Mouse (Mus musculus): ENCODE measurements around the gene Iqcd.

Iqcd gene

DNA sequence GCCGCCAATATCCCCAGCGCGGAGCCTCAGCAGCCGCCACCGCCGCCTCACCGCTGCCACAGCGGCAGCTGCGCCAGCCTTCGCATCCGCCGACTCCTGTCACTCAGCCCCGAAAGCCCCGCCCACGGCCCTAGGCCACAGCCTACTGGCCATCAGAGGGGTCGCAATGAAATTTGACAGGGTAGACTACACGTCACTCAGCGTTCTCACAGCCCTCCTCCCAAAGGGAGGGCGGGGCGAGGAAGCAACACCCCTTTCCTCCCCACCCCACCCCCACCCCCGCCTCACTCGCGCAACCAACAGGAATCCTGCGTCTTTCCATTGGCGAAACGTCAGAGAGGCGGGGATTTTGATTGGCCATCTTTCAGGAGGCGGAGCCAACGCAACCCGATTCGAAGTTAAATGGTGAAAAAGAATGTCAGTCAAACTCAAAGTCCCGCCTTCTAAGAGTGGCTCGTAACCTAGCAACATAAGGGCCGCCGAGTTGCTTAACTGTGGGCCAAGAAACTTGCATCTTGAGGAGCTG lies at the start of gene Iqcd, which contains the start of gene Tpcn1:
TSS of gene Iqcd (plus strand) at position 448 of the 526 bp plus-strand sequence.
TSS of gene Tpcn1 (minus strand) at position 105 of the 526 bp plus-strand sequence.
- DNase-seq (ENCODE audit: low spot score in 2 of 2), result peak; percentile 98 to 99

GRCm38 (mm10) chr5:120548236-120548850 lies 40.5 kb upstream of the Iqcd start:
- DNase-seq (ENCODE audit: low spot score in 2 of 2), result no peak

- DNase-seq (ENCODE audit: low spot score in 2 of 2), result no peak
Observed at GRCm38 (mm10) chr5:120550137-120550536, 38.7 kb upstream of the Iqcd start.

GRCm38 (mm10) chr5:120550673-120551072 lies 38.1 kb upstream of the Iqcd start:
- DNase-seq (ENCODE audit: low spot score in 2 of 2), result peak in 1 of 2 experiments; percentile 48

DNA sequence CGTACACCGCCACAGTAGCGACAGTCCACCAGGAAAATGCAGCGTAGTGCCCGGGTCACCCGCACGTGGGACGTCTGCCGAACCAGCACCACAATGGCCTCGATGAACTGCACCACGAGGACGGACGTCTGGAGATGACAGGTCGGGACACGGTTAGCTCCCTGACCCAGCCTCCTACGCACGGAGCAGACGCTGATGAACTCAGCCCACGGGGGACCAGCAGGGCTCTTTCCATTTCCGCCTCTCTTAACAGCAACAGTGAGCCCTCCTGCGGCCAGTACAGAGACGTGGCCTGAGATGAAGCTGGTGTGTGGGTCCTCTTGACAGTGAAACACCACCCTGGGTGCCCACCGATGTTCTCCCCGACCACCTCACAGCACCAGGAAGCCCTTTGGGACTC lies 32.9 kb upstream of the Iqcd start:
- no peak for DNase-seq (ENCODE audit: low spot score in 2 of 2)

DNA sequence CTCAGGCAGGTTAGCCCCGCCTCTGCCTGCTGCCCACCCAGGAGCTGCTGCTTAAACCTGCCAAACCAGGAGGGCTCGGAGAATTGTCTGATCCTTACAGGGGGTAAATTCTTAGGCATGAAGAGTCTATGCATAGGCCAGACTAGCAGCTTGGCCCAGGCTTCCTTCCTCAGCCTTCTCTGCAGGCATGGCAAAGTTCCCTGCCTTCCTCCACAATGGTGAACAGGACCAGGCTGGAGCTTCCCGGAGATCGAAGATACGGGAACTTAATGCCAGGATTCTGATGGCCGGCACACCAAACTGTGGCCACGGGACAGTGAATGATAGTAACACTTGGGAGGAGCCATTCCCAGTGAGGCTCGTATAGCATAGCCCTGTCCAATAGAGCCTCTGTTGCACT lies 30.8 kb upstream of the Iqcd start:
- DNase-seq (ENCODE audit: low spot score in 2 of 2), result no peak

DNA sequence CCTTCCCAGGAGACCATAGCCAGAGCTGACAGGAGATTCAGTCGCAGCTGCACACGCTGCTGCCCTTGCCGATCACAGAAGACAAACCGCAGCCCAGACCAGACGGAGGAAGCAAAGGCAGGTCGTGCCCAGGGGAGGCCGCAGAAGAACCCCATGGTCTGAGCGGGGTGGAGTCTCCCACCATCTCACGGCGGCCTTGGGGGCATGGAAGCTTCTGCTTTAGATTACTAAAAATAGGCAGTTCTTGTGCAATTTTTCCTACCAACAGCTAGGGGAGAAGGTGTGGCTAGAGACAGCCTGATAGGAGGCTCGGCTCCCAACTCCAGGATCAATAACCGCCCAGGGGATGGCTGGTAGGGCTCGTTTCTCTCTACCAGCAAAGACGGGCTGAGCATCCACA lies 30.1 kb upstream of the Iqcd start:
- DNase-seq (ENCODE audit: low spot score in 2 of 2), result no peak

GRCm38 (mm10) chr5:120560129-120560615 lies 28.6 kb upstream of the Iqcd start:
- DNase-seq (ENCODE audit: low spot score in 2 of 2), result no peak

- DNase-seq (ENCODE audit: low spot score in 2 of 2), result peak in 1 of 2 experiments; percentile 50
Observed at GRCm38 (mm10) chr5:120560616-120561311, 28.1 kb upstream of the Iqcd start.

GRCm38 (mm10) chr5:120562956-120563913 lies 25.6 kb upstream of the Iqcd start:
- no peak for DNase-seq (ENCODE audit: low spot score in 2 of 2)

- no peak for DNase-seq (ENCODE audit: low spot score in 2 of 2)
Observed at GRCm38 (mm10) chr5:120563914-120564311, 24.9 kb upstream of the Iqcd start.

GRCm38 (mm10) chr5:120565171-120565905 lies 23.5 kb upstream of the Iqcd start:
- DNase-seq (ENCODE audit: low spot score in 2 of 2), result no peak

- DNase-seq (ENCODE audit: low spot score in 2 of 2), result peak in 1 of 2 experiments; percentile 43
Observed at GRCm38 (mm10) chr5:120566101-120566500, 22.7 kb upstream of the Iqcd start.

DNA sequence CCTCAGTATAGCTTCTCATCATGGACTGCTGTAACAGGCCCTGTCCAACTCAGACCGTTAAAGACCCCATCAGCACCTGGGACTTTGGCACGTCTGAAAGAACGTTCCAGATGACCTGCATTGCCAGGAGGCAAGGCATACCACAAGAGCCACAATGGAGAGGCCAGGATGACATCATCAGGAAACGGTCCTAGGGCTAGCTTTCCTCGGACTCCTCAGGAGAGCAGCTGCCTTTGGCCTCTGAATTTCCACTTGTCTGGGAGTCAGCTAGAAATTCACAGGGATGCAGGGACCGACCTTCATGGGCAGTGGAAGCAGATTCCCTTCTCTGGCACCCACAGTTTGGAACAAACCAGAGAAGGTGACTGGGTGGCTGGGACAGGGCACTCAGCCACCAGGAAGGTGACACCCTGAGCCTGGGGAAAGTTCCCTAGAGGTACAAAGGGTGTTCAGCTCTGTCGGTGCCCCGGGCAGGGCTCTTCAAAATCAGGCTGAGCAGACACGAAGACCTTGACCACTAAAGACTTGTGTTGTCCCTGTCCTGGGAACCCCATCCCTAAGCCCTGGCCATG lies 22.0 kb upstream of the Iqcd start:
- DNase-seq (ENCODE audit: low spot score in 2 of 2), result no peak

DNA sequence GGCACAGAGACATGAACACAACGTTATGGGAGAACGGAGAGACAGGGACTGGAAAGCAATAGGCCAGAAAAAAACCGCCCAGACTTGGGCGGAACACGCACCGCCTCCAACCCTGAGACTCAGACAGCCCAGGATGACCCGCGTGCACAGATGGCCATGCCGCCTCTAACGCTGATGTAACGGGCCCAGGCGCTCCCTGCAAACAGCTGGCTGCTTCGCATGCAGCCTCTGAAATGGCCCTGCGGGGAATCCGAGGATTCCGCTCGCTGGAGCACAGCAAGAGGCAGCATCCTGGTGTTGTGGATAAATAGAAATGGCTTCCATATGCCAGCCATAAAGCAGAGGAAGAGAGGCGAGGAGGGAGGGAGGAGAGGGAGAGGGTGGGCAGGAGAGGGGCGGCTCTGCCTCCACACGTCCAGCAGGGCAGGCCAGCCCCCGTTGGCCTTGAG lies 21.5 kb upstream of the Iqcd start:
- peak in 1 of 2 experiments; percentile 43 for DNase-seq (ENCODE audit: low spot score in 2 of 2)

GRCm38 (mm10) chr5:120567761-120568211 lies 21.0 kb upstream of the Iqcd start:
- DNase-seq (ENCODE audit: low spot score in 2 of 2), result no peak

GRCm38 (mm10) chr5:120568336-120568768 lies 20.5 kb upstream of the Iqcd start:
- no peak for DNase-seq (ENCODE audit: low spot score in 2 of 2)

- no peak for DNase-seq (ENCODE audit: low spot score in 2 of 2)
Observed at GRCm38 (mm10) chr5:120568964-120569363, 19.9 kb upstream of the Iqcd start.

GRCm38 (mm10) chr5:120569791-120570190 lies 19.0 kb upstream of the Iqcd start:
- no peak for DNase-seq (ENCODE audit: low spot score in 2 of 2)

DNA sequence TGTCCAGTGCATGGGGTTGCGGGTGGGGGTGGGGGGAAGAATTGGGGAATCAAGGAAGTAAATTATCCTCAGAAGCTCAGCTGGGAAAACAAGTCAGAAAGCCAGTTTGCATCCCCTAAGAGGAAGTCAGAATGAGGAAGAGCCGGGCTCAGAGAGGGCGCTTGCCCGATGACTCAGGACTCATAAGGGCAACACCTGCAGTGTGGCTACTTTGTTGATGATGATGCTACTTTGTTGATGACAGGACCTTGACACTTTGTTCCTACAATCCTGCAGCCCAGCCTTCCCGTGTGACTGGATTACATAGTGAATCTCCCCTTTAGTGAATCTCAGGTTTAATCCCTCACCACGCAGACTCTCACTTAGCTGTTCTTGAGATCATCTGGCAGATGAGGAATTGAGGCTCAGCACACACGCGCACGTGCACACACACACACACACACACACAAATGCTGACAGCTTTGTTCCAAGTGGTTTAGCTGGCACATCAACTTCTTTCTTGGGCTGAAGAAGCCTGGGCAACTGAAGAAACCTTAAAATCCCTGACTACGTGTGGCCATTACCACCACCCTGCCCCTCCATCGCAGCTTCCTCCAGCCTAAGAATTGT lies 18.4 kb upstream of the Iqcd start:
- DNase-seq (ENCODE audit: low spot score in 2 of 2), result no peak

All from right cerebral cortex, postnatal 36 days (tissue).